Mouse (Mus musculus) left cerebral cortex, adult 2 months (tissue): ENCODE measurements at regions not wholly inside any gene's neighbourhood (a gene's known extent, or its start where the extent isn't known, plus 50 kb on each side); places are given as distances from the start of the nearest gene placed in this dataset.
A peak's percentile ranks its signal among the peaks of the same experiment; 100 is the strongest.

ENCODE experiments used
- DNase-seq, 2 experiments: peaks; one replicate each; pipeline ENCODE4 v3.0.0; 2021 to 2022; ENCODE audit warnings: low spot score in 2 of 2, mixed read lengths in 1 of 2; ENCODE audit errors: extremely low spot score in 1 of 2
- H3K27ac ChIP-seq: fragments of 200-600 bp; 2 replicates; pipeline ENCODE4 v1.8.1; 2022
- H3K4me3 ChIP-seq: fragments of 200-600 bp; 2 replicates; pipeline ENCODE4 v1.8.1; 2022
- CTCF ChIP-seq: fragments of 200-600 bp; IDR thresholded peaks from 2 replicates; pipeline ENCODE4 v1.8.1; 2022; ENCODE audit warnings: antibody characterized with exemption, mild to moderate bottlenecking, moderate library complexity
- intact Hi-C: fragments of 180-260 bp; cut with DNase I; formaldehyde crosslinking; loops from one replicate; pipeline ENCODE4 v1.15.1; 2025

GRCm38 (mm10) chrX:139392777-139393176 lies 59.3 kb downstream of the Trap1a start:
- Histone ChIP-seq H3K4me3 (no peak overlapping the region), H3K27ac (no peak overlapping the region)
- intact Hi-C loops = no loop called here
- peak in 1 of 2 experiments; percentile 14 for DNase-seq
- no peak for TF ChIP-seq CTCF

DNA sequence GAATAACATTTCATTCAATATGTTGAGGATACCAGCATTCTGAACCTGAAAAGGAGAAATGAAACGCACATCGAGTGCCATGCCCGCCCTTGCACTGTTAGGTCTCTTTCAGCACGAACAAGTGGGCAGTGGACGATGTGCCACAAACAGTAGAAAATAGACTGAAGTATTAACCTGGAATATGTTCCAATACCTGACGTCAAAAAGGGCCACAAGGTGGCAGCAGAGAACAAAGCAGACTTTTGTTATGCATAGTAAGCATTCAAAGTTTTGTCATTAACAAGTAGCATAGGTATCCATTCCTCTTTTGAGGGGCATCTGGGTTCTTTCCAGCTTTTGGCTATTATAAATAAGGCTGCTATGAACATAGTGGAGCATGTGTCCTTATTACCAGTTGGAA lies 63.5 kb upstream of the D330045A20Rik start:
- DNase-seq = peak; percentile 32 to 58
- no peak overlapping the region for H3K4me3 ChIP-seq
- no peak overlapping the region for H3K27ac ChIP-seq
- intact Hi-C loops = loop anchor here (5.0 kb wide), 1 partner anchor 251 kb away; no protein-coding TSS in a partner anchor
- TF ChIP-seq CTCF = peak; percentile 67

DNA sequence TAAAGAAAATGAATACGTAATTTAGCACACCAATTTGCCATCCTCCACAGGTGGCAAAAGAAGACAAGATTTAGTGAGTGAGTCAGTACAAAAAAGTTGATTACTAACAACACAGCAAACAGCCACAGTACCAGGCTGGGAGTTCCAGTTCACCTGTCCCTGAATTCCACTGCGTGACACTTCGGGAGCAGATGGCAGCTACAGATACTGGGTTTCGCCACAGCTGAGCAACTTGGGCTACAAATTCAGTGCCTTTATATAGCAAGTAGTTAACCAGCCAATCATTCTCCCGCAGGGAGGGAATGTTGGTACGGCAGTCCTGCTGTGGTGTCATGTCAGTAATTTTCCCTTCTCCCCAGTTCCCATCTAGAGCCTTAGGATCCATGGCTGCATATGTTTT lies 60.3 kb upstream of the D330045A20Rik start:
- no peak overlapping the region for H3K4me3 ChIP-seq
- no peak for TF ChIP-seq CTCF
- H3K27ac ChIP-seq = no peak overlapping the region
- intact Hi-C loops = loop anchor here (2.0 to 5.0 kb wide), 2 partner anchors 247 to 343 kb away; no protein-coding TSS in a partner anchor
- no peak for DNase-seq

GRCm38 (mm10) chrX:139424307-139424706 lies 55.9 kb upstream of the D330045A20Rik start:
- Histone ChIP-seq H3K4me3 (no peak overlapping the region), H3K27ac (no peak overlapping the region)
- no peak for DNase-seq
- intact Hi-C loops = no loop called here
- peak; percentile 26; the same call in 1 of the 2 replicates for TF ChIP-seq CTCF
